Mouse (Mus musculus) right cerebral cortex, adult 2 months (tissue): ENCODE measurements around the gene Gm42742.

Source experiments
- DNase-seq, 2 experiments: peaks; one replicate each; pipeline ENCODE4 v3.0.0; 2021 to 2022; ENCODE audit warnings: low spot score in 2 of 2

The Gm42742 gene

DNA sequence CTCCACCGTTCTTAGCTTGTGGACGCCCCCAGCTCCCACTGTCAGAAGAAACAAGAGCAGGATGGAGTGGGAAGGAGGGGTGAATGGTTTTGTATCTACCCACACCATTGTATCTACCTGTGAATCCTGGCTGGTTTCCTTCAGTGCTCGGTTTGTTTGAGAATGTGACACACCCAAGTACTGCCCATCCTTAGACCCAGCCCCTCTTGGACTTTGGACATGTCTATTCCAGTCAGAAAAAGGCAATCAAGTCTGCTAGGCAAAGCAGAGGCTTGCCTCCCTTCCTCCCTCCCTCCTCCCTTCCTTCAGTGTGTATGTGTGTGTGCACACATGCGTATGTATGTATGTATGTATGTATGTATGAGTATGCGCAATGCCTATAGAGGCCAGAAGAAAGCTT is 17.3 kb downstream of the Gm42742 start:
- DNase-seq, result no peak

DNA sequence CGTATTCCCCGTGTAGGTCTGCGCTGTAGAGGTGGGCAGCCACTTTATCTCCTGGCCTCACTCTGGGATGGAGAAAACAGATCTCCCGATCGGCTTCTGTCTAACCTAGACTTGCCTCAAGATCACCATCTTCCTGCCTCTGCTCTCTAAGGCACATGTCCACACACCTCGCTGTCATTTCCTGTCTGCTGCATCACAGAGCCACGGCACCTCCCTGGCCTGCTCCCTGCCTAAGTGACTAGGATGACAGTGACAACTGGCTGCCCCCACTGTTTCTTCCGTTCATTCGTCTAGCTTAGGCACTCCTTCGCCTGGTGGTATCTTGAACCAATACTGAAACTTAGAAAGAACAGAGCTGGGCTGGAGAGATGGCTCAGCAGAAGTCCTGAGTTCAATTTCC is 21.3 kb downstream of the Gm42742 start:
- no peak for DNase-seq

DNA sequence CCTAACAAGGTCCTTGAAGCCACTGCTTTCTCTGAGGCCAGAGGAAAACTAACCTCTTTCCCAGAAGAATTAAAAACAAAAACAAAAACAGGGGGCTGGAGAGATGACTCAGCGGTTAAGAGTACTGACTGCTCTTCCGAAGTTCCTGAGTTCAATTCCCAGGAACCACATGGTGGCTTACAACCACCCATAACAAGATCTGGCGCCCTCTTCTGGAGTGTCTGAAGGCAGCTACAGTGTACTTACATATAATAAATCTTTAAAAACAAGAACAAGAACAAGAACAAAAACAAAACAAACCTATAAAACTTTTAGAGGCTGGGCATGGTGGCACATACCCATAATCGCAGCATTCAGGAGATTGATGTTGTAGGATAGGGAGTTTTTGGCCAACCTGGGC is 24.4 kb downstream of the Gm42742 start:
- no peak for DNase-seq

DNA sequence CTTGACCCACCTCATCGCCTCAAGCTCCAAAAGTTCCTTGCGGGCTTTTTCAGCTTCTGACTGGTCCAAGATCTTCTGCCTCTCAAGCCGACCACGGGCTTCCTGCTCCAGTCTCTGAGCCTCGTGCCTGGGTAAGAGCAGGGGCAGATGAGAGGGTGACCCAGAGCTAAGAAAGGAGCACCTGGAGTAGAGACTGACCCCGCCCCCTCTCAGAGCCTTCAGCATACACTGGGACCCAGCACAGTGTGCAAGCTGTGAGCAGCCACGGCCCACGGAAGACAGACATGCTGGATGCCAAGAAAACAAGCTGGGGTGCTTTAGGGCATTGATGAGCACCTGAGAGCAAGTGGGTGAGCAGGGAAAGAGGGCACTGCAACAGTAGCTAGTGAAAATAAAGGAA is 32.1 kb downstream of the Gm42742 start:
- DNase-seq, result no peak

DNA sequence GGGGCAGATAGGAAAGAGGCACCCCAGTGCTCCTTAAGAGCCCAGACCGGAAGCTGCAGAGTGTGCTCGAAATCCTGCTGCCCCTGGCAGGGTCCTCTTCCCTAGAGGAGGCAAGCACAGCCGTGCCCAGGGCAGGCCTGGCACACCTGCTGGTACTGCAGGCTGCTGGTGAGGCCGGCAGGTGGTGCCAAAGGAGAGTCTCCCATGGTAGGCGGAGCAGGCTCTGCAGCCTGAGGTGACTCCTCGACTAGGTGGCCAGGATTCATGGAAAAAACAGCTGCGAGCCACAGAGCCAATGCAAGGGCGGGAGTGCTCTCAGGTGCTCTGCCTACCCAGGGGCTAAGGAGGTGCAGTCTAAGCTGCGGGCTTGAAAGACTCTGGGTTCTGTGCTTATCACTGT is 34.6 kb downstream of the Gm42742 start:
- DNase-seq, result peak in 1 of 2 experiments; percentile 41

DNA sequence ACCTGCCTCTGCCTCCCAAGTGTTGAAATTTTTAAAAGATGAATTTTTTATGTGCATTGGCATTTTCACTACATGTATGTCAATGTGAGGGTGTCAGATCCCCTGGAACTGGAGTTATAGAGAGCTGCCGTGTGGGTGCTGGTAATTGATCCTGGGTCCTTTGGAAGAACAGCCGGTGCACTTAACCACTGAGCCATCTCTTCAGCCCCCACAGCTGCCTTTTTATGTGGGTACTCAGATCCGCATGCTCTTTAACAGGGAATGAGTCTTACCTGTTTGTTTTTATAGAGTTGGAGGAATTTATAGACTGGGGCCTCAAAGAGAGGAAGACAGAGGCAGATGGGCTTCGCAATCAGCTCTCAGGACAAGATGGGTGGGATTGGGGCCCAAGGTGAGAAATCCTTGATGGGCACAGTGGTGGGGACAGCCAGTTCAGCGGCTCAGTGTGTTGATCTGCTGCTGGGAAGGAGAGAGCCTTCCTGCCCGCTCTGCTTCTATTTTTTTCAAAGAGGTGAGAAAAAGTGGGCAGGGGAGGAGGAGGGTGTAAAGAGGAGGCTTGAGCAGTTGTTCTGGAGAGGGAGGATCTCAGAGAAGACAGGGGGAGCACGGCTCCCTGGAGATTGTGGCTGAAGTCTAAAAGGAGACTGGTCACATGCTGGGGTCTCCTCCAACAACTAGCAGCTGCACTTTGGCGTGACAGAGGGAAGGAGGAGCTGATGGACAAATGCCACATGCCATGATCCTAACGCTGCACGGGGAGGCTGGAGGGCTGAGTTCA is 36.0 kb downstream of the Gm42742 start:
- peak; percentile 51 to 52 for DNase-seq

DNA sequence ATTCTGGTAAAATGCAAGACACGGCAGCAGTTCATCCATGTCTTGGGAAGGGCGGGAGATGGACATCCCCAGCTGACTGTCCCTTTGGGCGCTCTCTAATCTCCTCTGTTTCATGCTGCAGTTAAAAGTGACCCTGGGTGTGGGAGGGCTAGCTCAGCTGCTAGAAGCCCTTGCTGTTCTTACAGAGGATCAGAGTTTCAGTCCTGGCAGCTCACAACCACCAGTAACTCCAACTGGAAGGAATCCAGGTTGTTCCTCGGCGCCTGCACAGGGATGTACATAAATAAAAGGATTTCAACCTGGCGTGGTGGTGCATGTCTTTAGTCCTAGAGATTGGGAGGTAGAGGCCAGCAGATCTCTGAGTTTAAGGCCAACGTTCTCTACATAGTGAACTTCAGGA is 37.8 kb downstream of the Gm42742 start:
- DNase-seq, result no peak

DNA sequence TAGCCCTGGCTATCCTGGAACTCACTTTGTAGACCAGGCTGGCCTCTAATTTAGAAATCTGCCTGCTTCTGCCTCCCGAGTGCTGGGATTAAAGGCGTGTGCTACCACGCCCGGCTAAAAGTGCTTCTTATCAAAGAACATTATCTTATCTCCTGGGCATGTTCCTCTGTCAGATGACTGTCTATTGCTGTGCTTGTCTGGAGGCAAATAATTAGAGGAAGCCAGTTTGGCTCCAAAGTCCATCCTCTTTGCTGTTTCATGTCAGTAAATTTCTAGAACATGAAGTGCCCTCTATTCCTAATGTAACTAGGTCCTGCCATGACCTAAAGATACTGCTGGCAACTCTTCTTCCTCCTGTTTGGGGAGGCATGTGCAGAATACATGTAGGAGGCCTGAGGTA is 38.8 kb downstream of the Gm42742 start:
- DNase-seq, result no peak

DNA sequence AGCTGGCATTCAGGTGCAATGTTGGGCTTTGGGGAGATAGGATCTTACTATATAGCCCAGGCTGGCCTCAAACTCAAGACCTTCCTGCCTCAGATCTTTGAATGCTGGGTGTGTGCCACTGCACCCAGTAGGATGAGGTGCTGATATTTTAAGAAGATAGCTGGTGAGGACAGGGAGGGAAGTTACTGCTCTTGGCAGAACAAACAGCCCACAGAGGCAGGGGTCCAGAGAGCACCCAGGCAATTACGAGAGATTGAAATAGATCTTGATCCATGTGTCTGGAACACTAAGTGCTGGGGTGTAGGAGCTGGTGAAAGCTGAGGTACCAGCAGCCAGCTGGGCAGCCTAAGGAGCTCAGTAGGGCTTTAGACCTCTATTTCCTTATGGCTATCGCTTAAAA is 39.3 kb downstream of the Gm42742 start:
- no peak for DNase-seq

DNA sequence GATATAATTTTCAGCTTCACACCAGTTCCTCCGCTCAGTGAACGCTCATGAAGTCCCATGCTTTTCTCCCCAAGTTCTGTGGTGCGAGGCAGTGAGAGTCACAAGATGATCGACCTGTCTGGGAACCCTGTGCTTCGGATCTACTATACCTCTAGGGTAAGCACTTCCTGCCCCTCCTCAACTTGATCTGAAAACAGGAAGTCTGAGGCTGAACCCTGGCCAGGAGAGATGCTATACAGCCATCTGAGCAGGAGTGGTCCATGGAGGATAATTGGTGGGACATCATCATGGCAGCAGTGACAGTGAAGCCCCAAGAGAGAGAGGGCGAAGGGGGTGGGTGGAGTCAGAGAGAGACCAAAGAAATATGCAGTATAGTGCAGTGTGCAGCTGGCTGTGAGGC is 42.1 kb downstream of the Gm42742 start:
- DNase-seq, result no peak

DNA sequence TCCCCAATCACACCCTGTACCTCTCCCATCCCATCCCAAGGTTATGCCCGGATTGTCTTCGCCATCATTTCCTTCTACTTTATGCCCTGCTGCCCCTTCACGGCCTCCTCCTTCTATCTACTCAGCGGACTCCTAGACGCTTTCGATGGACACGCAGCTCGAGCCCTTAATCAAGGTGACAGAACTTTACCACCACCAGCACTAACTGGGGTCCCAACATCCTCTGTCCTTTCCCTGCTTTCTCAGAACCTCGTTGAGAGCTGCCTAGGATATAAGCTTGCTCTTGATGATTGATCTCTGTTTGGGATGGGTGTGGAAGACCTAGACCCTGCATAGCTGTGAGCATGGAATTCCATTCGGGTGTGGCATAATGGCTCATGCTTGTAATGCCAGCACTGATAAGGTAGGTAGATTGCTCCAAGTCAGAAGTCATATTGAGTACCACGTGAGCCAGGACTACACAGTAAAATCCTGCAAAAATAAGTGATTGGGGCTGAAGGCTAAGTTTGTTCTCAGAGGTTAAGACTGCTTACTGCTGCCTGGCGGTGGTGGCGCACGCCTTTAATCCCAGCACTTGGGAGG is 43.9 kb downstream of the Gm42742 start:
- DNase-seq, result no peak

DNA sequence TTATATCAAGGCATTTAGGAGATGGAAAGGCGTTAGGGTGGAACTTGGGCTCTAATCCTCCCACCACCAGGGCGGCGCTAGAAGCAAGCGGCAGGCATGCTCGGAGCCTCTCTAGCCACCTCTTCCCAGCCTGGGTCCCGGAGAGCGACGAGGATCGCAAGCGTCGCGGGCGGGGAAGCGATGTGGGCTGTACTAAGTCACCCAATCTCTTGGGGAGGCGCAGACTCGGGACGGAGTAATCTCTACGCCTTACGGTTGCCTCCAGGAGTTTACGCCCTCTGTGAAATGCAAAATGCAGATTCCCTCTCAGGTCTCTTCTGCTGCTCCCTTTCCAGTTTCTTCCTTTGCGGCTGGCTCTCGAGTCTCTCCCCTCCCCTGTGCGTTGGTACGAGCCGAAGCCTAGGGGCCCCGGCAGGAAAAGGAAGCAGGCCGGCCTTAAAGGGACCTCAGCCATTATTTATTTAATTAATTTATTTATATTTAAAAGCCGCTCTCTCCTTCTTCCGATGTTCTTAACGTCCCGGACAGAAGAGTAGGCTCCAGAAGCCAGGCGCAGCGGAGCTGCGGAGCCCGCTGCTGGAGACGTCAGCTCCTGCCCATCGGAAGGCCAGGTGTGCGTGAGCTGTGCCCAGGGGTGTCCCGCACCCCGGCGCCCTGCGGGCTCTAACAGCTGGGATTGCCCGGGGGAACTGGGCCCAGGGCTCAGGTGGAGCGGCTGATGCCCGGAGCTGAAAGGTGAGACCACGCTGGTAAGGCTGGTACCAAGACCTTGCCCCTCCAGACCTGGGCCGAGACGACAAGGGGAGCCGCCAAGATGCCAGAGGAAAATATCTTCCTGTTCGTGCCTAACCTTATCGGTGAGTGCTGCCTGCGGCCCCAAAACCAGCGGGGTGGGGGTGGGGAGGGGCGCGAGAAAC is 44.7 kb downstream of the Gm42742 start, which contains the start of gene Cdiptos:
Cdiptos (minus strand) TSS at position 149 of the 917 bp plus-strand sequence.
- DNase-seq, result peak; percentile 96 to 98

DNA sequence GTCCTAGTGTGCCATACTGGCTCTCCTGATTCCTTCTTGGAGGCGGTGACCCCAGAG is 45.2 kb downstream of the Gm42742 start, which contains the start of gene Cdipt:
Cdipt (plus strand) TSS at position 22 of the 57 bp plus-strand sequence.
- DNase-seq, result no peak

DNA sequence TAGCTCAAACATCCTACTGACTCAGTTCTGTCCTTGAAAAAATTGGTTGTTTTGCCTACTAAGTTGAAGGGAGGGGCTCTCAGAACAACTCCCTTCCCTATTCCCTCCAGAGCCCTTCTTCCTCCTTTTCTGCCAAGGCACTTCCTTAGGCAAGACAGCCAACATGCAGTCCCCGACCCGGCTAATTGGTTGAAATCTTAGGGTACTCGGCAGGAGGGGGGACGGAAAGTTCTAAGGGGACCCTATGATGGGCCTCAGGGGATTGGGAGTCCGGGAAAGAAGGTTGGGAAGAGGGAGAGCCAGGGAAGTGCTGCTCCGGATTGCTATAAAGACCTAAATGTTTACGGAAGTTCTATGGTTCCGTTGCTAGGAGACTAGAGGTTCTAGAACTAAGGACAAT is 45.4 kb downstream of the Gm42742 start:
- no peak for DNase-seq

DNA sequence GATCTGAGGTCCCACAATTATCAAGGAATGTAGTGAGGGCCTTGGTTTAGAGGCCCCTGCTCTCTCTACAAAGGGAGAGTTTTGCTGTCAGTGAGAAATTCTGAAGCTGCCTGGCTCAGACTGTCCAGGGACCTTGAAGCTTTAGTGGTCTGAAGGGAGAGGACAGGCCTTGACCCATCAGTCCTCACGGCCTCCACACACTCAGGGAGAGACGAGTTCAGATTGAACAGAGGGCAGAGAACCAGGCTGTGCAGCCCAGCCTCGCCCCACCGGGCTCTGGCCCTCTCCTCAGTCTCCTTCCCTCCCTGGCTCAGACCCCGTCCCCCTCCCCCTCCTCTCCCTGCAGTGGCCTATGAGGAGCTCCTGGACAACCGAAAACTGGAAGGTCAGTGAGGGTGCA is 53.5 kb downstream of the Gm42742 start:
- no peak for DNase-seq

DNA sequence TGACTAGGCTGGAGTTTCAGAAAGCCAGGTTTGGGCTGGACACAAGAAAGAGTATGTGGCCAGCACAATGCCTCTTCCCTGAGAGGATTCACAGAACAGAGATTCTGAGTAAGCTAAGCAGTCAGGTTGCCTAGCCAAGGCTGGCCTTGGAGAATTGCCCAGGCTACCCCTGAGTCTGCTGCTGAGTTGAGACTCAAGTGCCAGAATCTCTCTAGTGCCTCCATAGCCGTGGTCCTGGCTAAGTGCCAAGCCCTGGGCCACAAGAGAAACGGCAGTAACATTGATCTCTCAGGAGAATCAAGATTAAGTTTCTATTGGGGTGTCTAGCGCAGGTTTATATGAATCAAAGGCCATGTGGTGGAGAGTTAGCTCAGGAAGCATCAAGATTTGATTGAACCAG is 55.3 kb downstream of the Gm42742 start:
- peak in 1 of 2 experiments; percentile 7 for DNase-seq
